Mouse (Mus musculus): ENCODE results near the gene Prr14l.
"Not testable (repeated sequence)": the region's sequence is repeated elsewhere in the genome, so short reads cannot be mapped to it uniquely, and the experiment has no call there.

Prr14l gene

GRCm38 (mm10) chr5:32853731-32854507, at the start of gene Prr14l:
Prr14l (minus strand) TSS chr5:32854256.
- DNase-seq = peak; percentile 100

DNA sequence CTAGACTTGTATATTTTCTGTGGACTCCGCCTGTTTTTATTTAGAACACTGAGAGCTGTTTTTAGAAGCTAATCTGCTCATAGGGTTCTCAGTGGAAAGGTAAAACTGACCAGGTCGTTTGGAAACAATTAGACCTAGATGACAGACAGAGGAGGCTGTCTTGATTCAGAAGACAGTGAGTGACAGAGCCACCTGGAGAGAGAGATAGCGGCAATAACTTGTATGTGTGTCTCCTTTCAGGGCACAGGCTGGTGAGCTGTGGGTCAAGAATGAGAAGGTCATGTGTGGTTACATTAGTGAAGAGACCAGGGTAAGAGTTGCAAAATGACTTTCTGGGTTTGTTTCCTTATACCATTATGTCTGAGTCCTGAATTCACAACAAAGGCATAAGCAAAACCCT, 32.7 kb upstream of the Prr14l start:
- DNase-seq = no peak

- no peak for DNase-seq
Measured at GRCm38 (mm10) chr5:32872346-32872745, 18.3 kb upstream of the Prr14l start.

DNA sequence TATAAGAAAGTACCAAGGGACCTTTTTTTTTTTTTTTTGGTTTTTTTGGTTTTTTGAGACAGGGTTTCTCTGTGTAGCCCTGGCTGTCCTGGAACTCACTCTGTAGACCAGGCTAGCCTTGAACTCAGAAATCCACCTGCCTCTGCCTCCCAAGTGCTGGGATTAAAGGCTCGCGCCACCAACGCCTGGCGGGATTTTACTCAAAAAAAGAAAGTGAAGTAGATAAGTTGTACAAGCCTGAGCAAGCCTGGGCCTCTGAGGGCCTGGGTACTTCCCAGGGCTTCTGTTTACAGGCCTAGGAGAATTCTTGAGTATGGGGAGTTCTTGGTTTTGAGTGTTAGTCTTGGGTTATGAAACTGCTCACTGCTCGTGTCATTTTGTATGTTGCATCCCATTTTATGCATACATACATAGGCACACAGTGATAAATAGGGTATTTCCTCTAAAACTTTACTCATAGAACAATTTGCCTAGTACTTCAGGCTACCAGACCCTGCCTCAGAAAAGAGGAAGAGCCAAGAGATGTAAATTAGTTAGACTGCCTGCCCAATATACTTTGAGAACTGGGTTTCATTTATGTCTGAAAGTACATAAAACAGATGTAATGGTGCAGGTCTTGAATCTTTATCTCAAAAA, 15.5 kb upstream of the Prr14l start:
- no peak for DNase-seq

GRCm38 (mm10) chr5:32863253-32864228, 9.5 kb upstream of the Prr14l start, which contains the start of gene Depdc5:
Depdc5 (plus strand) TSS chr5:32863701.
- DNase-seq = peak; percentile 91 to 97

GRCm38 (mm10) chr5:32862469-32863132, 8.5 kb upstream of the Prr14l start:
- no peak for DNase-seq

- no peak for DNase-seq
Measured at GRCm38 (mm10) chr5:32861082-32861481, 7.0 kb upstream of the Prr14l start.

DNA sequence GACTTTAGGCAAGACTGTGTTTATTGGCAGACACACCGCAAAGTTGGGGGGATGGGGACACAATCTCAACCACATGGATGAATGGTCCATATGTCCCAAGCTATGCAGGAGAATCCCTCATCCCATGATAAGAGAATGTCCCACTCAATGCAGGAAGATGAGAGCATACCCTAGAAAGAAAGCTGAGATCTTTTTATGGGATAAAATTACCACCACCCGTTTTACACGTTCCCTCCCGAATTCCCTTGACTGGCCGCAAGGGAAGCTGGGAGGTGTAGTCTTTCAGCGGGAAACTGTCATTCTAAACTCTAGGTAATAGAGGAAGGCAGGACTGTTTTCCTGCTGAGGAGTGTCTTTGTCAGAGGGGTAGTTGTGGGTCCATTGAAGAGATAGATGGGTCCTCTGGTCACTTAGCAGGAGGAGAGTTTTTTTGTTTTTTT, 3.7 kb upstream of the Prr14l start:
- peak; percentile 55 to 74 for DNase-seq

DNA sequence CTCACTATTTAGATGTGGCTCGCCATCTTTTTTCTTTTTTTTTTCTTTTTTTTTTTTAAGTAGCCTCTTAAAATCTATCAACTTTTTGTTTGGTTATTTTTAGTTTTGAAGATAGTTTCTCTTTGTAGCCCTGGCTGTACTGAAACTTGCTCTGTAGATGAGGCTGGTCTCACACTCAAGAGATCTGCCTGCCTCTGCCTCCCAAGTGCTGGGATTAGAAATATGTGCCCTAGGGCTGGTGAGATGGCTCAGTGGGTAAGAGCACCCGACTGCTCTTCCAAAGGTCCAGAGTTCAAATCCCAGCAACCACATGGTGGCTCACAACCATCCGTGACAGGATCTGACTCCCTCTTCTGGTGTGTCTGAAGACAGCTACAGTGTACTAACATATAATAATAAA, 1.2 kb upstream of the Prr14l start:
- DNase-seq = not testable (repeated sequence)

DNA sequence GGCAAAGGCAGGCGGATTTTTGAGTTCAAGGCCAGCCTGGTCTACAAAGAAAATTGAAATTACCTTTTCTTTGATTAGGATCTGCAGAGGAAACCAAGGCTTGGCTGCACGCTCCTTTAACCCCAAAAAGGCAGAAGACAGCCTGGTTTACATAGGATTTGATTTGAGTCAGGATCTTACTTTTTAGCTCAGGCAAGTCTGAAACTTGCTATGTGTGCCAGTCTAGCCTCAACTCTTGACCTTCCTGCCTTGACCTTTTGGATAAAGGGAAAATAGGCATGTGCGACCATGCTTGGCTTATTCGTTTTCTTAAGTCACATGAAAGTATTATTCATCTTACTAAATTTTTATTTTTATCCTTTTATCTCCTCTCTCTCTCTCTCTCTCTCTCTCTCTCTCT, 762 bp upstream of the Prr14l start:
- DNase-seq = no peak

DNA sequence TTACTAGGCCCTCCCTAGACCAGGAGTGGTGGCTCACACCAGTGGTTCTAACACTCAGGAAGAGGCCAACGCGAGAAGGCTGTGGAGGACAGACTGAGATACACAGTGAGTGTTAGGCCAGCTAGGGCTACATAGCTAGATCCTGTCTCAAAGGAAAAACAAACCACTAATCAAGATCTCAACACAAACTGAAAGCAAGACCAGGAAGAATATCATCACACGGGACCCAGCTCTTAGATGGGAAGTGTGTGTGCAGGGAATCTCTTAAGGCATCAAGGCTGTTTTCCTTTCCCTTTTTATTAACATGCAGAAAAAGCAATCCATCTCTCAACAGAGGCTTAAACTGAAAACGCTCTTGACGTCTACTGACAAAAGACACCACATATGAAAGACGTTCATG, 2.0 kb downstream of the Prr14l start:
- no peak for DNase-seq

GRCm38 (mm10) chr5:32849580-32849979, 4.5 kb downstream of the Prr14l start:
- DNase-seq = not testable (repeated sequence)

DNA sequence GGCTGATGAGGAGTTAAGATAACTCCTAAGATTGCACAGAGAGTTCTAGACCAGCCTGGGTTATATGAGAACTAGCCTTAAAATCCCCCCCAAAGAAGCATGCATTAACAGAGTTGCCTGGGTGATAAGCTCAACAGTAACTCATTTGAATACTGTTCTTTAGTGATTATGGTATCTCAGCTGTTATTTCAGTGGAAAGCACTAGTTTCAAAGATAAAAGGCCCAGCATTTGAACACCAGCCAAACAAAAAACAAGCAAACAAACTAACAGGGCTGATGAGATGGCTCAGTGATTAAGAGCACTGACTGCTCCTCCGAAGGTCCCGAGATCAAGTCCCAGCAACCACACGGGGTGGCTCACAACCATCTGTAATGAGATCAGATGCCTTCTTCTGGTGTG, 4.9 kb downstream of the Prr14l start:
- no peak for DNase-seq

- no peak for DNase-seq
Measured at GRCm38 (mm10) chr5:32840029-32840428, 14.0 kb downstream of the Prr14l start.

DNA sequence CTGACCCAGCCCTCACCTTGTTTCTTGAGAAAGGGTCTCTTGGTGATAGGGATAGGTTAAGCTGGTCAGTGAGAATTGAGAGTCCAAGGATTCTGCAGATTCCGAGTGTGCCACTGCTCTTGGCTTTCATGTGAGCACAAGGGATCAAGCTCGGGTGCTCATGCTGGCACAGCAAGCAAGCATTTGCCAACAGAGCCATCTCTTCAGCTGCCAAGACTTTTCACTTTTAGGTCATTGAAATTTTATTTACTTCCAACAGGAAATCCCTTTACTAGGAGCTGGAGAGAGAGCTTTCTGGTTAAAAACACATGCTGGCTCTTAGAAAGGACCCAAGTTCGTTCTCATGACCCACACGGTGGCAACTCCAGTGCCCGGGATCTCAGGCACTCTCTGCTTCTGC, 17.1 kb downstream of the Prr14l start:
- DNase-seq = peak in 1 of 2 experiments; percentile 34

DNA sequence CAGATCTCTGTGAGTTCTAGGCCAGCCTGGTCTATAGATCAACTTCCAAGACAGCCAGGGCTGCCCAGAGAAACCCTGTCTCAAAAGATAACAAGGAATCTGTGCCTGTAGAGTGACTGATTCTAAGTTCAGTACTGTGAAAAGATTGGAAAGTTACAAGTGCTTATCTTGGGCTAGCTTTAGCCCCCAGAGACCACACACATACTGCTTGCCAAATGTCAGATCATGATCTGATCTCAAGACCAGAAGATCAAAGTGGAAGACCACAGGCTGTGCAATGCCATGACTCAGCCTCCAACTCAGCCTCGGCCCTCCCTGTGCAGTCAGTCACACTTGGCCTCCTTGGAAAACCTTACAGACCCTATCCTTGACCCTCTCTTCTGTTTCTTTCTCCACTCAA, 19.6 kb downstream of the Prr14l start:
- no peak for DNase-seq

- no peak for DNase-seq
Measured at GRCm38 (mm10) chr5:32830054-32830453, 24.0 kb downstream of the Prr14l start.

DNA sequence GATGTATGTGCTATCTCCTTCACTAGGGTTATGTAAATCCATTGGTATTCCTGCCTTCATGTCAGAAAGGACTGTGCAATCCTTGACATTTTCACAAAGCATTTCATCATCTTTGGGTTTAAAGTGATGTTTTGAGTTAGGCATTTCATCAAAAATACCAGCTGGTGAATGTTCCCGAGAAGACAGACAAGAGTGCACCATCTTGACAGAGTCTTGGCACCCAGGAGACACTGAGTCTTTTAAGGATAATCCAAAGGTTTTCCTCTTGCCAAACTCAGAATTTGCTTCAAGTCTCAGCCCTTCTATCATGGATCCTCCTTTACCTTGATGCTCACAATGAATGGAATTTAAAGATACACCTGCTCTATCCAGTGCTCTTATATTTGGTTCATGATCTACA, 25.3 kb downstream of the Prr14l start:
- not testable (repeated sequence) for DNase-seq

GRCm38 (mm10) chr5:32827009-32827408, 27.0 kb downstream of the Prr14l start, which contains the start of gene Gm20671:
Gm20671 (minus strand) TSS chr5:32827109.
- no peak for DNase-seq

GRCm38 (mm10) chr5:32820471-32820870, 33.6 kb downstream of the Prr14l start:
- DNase-seq = no peak

- DNase-seq = peak; percentile 35 to 51
Measured at GRCm38 (mm10) chr5:32815396-32815795, 38.7 kb downstream of the Prr14l start.

GRCm38 (mm10) chr5:32786454-32786853, 67.6 kb downstream of the Prr14l start:
- not testable (repeated sequence) for DNase-seq
